Mouse (Mus musculus) macrophage (primary cell): Measurements from ENCODE around the gene Gse1. TPM values are rescaled to one million over a fixed set of nuclear protein-coding genes. Genes with fewer than 3 reads are reported as not detected.

Source experiments
- H3K27ac ChIP-seq: fragments of 350-480 bp; formaldehyde crosslinking; 2 replicates; pipeline ENCODE4 v1.9.0; 2021
- H3K36me3 ChIP-seq: fragments of 350-480 bp; formaldehyde crosslinking; 2 replicates; pipeline ENCODE4 v1.9.0; 2021; ENCODE audit errors: inconsistent target
- H3K4me3 ChIP-seq: fragments of 350-480 bp; formaldehyde crosslinking; 2 replicates; pipeline ENCODE4 v1.9.0; 2021; ENCODE audit errors: inconsistent target
- H3K79me2 ChIP-seq: fragments of 350-480 bp; formaldehyde crosslinking; 2 replicates; pipeline ENCODE4 v1.9.0; 2021; ENCODE audit errors: inconsistent target
- WGBS: methylation state at CpG from one replicate; pipeline ENCODE4 v1.1.7; 2026; ENCODE audit warnings: inconsistent platforms; ENCODE audit not compliant: missing documents; 5-methylcytosine and 5-hydroxymethylcytosine counted together
- polyA plus RNA-seq: library from polyadenylated mRNA; stranded (reverse); fragments of 250-400 nt; gene quantifications from 3 replicates; pipeline ENCODE4 v1.2.4, GENCODE M21; 2018; ENCODE audit warnings: inconsistent platforms

The Gse1 gene
- polyA plus RNA-seq, 1 experiment from 2014 or later: 10.8 TPM

DNA sequence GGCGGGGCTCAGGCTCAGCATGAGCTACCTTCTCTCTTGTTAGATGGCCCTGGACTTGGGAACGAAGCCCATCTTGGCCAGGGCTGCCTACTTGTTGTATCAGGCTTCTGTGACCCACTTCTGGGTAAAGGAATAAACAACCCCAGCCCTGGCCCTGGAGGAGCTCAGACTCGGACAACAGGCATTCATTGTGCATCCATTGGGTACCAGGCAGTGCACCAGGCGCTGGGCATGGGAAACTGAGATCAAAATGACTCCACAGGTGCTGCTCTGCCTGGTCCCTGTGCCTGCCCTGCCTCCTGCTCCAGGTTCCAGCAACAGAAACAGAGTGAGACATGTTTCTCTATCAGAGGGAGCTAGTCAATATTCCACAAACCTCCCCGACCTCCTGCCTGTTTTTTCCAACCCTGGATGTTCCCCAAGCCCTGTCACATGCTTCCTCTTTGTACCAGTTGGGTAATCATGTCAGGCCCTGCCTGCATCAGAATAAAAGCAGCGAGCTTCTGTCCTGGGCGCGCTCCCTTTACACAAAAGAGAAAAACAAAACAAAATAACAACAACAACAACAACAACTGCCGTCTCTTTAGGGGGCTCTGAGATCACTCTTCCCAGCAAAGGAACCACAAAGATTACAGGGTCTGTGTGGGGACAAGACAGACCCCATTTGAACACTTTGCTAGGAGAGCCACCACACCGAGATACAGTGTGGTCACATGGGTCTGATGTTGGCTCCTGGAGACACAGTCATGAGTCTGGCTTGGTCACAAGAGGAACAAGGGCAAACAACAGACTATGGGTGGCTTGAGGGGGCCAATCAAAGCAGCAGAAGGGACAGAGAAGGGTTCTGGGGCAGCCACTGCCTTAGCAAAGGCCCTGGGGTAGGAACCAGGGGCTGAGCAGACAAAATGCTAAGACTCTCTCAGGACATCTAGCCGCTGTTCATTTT, 391.3 kb downstream of the Gse1 start:
- no peaks in the 10 kb centered on the region for H3K79me2 ChIP-seq
- 55% methylated on average over 9 of the region's 11 CpGs for WGBS
- H3K27ac ChIP-seq: peak overlapping the region; percentile 87
- no peak overlapping the region for H3K4me3 ChIP-seq
- no peaks in the 10 kb centered on the region for H3K36me3 ChIP-seq

DNA sequence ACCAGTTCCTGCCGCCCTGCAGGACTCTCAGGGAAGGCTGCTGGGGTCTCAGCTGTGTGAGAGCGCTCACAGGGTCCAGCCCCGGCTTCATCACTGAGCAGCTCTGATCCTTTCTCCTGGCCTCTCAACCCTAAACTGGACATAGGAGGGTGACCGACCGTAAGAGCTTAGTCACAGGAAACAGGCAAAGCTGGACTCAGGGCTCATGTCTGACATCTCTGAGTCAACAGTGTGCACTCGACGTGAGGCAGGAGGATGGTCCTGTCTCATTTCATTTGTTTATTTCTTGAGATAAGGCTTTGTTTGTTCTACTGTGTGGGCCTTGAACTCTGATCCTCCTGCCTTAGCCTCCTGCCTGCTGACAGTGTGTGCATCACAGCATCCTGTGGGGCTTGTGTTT, 392.2 kb downstream of the Gse1 start:
- Histone ChIP-seq H3K27ac (peak overlapping the region; percentile 87), H3K4me3 (no peak overlapping the region), H3K36me3 (no peaks in the 10 kb centered on the region), H3K79me2 (no peaks in the 10 kb centered on the region)
- 93% methylated on average over 7 of the region's 7 CpGs for WGBS

DNA sequence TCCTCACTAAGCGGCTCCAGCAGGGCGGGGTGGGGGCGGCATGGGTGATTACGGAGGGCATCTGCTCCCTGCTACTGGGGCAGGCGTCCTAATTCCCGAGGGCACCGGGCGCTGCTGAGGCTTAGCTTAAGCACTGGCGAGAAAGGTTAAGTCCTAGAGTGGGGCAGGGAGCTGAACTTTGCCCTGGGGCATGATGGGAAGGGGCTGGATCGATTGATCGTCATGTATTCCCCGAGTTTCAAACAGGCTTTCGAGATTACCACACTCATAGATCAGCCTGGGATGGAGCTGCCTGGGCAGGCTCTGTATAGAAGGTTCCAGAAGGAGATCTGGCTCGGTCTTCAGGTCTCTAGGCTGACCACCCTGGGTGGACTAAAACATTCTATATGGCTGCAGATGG, 393.9 kb downstream of the Gse1 start:
- H3K27ac ChIP-seq: no peak overlapping the region
- 91% methylated on average over 14 of the region's 14 CpGs for WGBS

DNA sequence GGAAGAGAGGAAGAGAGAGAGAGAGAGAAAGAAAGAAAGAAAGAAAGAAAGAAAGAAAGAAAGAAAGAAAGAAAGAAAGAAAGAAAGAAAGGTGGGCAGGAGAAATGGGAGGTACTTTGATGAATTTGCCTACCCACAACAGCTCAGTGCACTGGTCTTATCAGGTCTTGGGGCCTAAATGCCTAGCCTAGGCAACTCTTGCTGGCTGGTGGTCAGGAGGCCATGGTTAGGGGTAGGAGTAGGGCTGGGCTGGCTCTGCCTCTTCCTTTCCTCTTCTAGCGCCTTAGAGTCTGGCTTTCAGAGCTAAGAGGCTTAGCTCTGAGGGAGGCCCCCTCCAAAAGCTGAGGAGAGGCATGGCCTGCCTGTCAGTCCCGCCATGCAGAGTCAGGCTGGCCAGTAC, 395.4 kb downstream of the Gse1 start:
- no peaks in the 10 kb centered on the region for H3K36me3 ChIP-seq
- 100% methylated on average over 2 of the region's 2 CpGs for WGBS
- no peak overlapping the region for H3K4me3 ChIP-seq
- H3K79me2 ChIP-seq: no peaks in the 10 kb centered on the region
- H3K27ac ChIP-seq: no peak overlapping the region

More for the DNA sequence above, 393.9 kb downstream of the Gse1 start:
- Histone ChIP-seq H3K4me3 (no peak overlapping the region), H3K36me3 (no peaks in the 10 kb centered on the region), H3K79me2 (no peaks in the 10 kb centered on the region)

DNA sequence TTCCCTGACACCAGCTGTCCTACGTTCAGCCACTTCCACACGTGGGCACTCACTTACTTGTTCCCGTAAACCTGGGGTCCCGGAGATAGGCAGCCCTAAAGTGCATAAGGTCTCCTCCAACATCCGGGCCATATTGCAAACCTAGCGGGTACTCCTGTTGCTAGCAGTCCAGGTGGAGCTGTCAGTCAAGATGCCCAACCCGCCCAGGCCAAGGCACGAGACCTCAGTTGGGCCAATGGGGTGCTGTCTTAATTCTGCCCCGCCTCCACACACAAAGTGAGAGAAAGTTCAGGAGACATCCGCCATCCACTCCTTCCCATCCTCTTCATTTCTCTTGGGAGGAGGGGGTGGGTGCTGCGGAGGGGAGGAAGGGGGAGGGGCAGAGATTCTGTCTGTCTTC, 398.2 kb downstream of the Gse1 start:
- H3K36me3 ChIP-seq: no peaks in the 10 kb centered on the region
- WGBS: 96% methylated on average over 10 of the region's 11 CpGs
- no peak overlapping the region for H3K27ac ChIP-seq
- H3K79me2 ChIP-seq: no peaks in the 10 kb centered on the region
- no peak overlapping the region for H3K4me3 ChIP-seq

DNA sequence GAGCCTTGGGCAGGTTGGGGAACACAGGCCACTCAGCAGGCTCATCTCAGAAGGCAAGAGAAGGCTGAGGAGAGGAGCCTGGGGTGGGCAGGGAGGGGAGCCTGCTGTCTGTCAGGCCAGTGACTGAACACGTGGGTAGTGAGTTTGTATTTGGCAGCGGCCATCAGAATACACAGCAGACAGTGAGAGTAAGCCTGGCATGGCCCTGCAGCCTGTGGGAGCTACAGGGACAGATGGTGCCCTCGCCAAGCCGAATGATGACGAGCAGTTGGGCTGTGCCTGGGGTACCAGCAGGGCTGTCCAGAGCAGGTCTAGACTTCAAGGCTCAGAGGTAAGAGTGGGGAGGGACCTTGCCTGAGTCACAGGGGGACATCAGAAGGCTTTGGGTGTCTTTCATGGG, 399.0 kb downstream of the Gse1 start:
- H3K79me2 ChIP-seq: no peaks in the 10 kb centered on the region
- 90% methylated on average over 5 of the region's 5 CpGs for WGBS
- no peak overlapping the region for H3K27ac ChIP-seq
- H3K4me3 ChIP-seq: no peak overlapping the region
- no peaks in the 10 kb centered on the region for H3K36me3 ChIP-seq

DNA sequence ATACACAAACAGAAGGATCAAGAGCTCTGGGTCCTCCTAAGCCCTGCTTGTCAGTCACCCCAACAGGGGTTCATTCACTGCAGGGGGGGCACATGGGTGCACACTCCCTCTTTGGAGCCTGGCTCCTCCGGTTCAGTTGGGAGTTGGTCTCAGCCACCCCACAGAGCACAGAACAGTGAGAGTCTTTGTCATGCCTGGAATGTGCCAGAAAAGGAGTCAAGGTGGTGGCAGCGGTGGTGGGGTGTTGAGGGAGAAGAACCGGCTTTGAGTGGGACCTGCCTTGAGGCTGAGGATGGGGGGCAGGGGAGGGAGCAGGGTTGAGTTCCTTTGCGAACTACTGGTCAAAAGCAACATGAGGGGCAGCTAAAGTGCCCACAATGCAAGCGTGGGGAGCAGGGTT, 401.8 kb downstream of the Gse1 start:
- Histone ChIP-seq H3K27ac (no peak overlapping the region), H3K4me3 (no peak overlapping the region), H3K36me3 (no peaks in the 10 kb centered on the region), H3K79me2 (no peaks in the 10 kb centered on the region)
- whole genome bisulfite sequencing: 77% methylated on average over 5 of the region's 5 CpGs

DNA sequence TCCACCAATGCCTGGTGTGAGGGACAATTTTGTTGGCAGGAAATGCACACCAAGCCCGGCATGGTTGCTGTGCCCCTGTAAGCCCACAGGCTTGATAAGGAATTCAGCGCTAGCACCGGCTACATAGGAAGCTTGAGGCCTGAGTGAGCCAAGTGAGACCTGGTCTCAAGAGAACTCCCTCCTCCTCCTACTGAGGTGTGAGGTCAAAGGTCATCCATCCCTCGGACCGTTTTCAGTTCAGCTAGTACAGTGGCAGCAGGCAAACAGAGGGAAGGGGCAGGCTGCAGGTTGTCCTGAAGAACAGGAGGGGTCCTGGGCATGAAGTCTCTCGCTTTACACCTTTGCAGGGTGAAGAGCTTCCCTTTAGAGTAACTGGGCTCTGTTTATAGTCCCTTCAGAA, 402.6 kb downstream of the Gse1 start:
- Histone ChIP-seq H3K79me2 (no peaks in the 10 kb centered on the region), H3K36me3 (no peaks in the 10 kb centered on the region), H3K4me3 (no peak overlapping the region), H3K27ac (no peak overlapping the region)
- 88% methylated on average over 6 of the region's 6 CpGs for WGBS

Other genes starting within 250 kb of the Gse1 start
- 0.07 to 0.09 TPM in 2 of 3 replicates, not detected in the other for gene Crispld2, start 236.0 kb upstream of the Gse1 start, polyA plus RNA-seq
- gene Zdhhc7, start 127.0 kb upstream of the Gse1 start, polyA plus RNA-seq: 18.5 to 34.0 TPM (median 27.8 TPM) in 3 replicates
- gene 6430548M08Rik, start 114.3 kb upstream of the Gse1 start, polyA plus RNA-seq: 25.6 to 29.2 TPM (median 26.4 TPM) in 3 replicates
- not detected in 3 replicates for gene Fam92b, start 51.0 kb upstream of the Gse1 start, polyA plus RNA-seq